In the genomic region with DNA sequence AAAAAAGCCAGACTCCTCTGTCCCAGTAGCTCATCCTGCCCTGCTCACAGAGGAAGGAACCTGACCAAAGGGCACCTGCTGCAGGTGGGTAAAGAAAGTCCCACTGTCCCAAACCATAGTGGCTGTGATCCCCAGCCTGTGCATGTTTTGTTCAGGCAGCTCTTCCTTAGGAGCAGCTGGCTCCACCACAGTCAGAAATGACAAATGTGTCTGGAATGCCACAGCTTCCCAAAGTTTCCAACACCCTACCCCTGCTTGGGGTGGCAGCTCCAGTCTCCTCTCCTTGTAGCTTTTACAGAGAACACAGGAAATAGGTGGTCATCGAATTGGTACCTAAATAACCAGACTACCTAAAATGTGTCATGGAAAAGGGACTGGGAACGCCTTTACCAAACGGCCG, we compare ENCODE assay signal across 29 mouse cellular contexts. TPM values are rescaled to one million over a fixed set of nuclear protein-coding genes. Genes with fewer than 3 reads are reported as not detected.
A peak's percentile ranks its signal among the peaks of the same experiment; 100 is the strongest.
DNase-seq lines count a peak whose midpoint lies in the region; TF ChIP-seq lines count a peak whose summit lies in the region.
"Had no signal": no experiment of that assay in that cellular context is flagged by ENCODE, and none has a peak within 500 bp of the region (broad histone marks: within the 10 kb centered on the region; RNA-seq: fewer than 3 reads in every experiment).

No protein-coding gene starts in this region.

- no peak for TF ChIP-seq POLR2A in myocyte (IDR thresholded peaks at IDR 0.05; ENCODE audit: insufficient read length, low read depth)

- DNase-seq in heart, adult 11 months: peak; percentile 31
- no peak for DNase-seq in heart, postnatal 10 days
- DNase-seq in NIH3T3 (ENCODE audit: low read depth): peak; percentile 57
- no peak for DNase-seq in kidney, postnatal 25 days
- no peak for DNase-seq in B cell, adult 2 months
- DNase-seq in embryo, embryonic 9.5 days (ENCODE audit: extremely low spot score): no peak
- DNase-seq: adrenal gland, adult 2 months; adrenal gland, postnatal 10 days; adrenal gland, postnatal 25 days; cerebellum, adult 11 months; cerebellum, adult 18-20 months; cerebellum, adult 8-10 months; cerebellum, adult 9-11 months; cerebellum, postnatal 14 days; forebrain, postnatal 0 days had no signal

- intact Hi-C loops in heart, postnatal 10 days (cut with DNase I): no loop called here

- TF ChIP-seq CTCF in C2C12 (IDR thresholded peaks at IDR 0.05; ENCODE audit: control insufficient read depth, insufficient read depth, insufficient read length): no peak

- no peaks in the 10 kb centered on the region for H3K79me2 ChIP-seq in C2C12 (ENCODE audit: control insufficient read depth, insufficient read depth)
- no peaks in the 10 kb centered on the region for H3K79me2 ChIP-seq in myocyte (ENCODE audit: control insufficient read depth, insufficient read depth)

- no peak overlapping the region for H3ac ChIP-seq in C2C12 (ENCODE audit: control insufficient read depth, insufficient read length, low read depth)
- H3ac ChIP-seq in myocyte (ENCODE audit: control insufficient read depth, insufficient read length): no peak overlapping the region

- H3K36me3 ChIP-seq in C2C12 (ENCODE audit: control insufficient read depth, insufficient read depth): peaks cover 5% of the 10 kb centered on the region
- no peaks in the 10 kb centered on the region for H3K36me3 ChIP-seq in myocyte (ENCODE audit: control insufficient read depth, insufficient read depth)
- H3K36me3 ChIP-seq: embryonic facial prominence, embryonic 15.5 days; forebrain, embryonic 15.5 days had no signal

- no peaks in the 10 kb centered on the region for H3K79me3 ChIP-seq in C2C12 (ENCODE audit: low read depth)

- H3K4me3 ChIP-seq in C2C12 (ENCODE audit: insufficient read depth, poor library complexity, severe bottlenecking) (no peak overlapping the region), myocyte (no peak overlapping the region)
- H3K4me3 ChIP-seq: embryonic facial prominence, embryonic 13.5 days; embryonic facial prominence, embryonic 15.5 days; forebrain, embryonic 13.5 days; forebrain, embryonic 15.5 days had no signal

- H3K27me3 ChIP-seq in C2C12 (ENCODE audit: control insufficient read depth, insufficient read depth, insufficient read length): no peaks in the 10 kb centered on the region
- no peaks in the 10 kb centered on the region for H3K27me3 ChIP-seq in myocyte (ENCODE audit: control insufficient read depth, insufficient read depth, insufficient read length)
- H3K27me3 ChIP-seq: CH12.LX; embryonic facial prominence, embryonic 13.5 days; embryonic facial prominence, embryonic 15.5 days; forebrain, embryonic 13.5 days; forebrain, embryonic 15.5 days had no signal

- peak overlapping the region; percentile 13 for H3K4me2 ChIP-seq in myocyte (ENCODE audit: low read depth)
- H3K4me2 ChIP-seq: embryonic facial prominence, embryonic 13.5 days; embryonic facial prominence, embryonic 15.5 days; forebrain, embryonic 13.5 days; forebrain, embryonic 15.5 days had no signal

TF ChIP-seq in C2C12, 6 proteins besides CTCF, POLR2A, EP300 and RAD21:
- TF ChIP-seq MYOD1 (IDR thresholded peaks at IDR 0.05; ENCODE audit: control insufficient read depth, insufficient read length, low read depth) (peak; percentile 66), FOSL1 (IDR thresholded peaks at IDR 0.05; ENCODE audit: insufficient read depth, low read length, poor library complexity, severe bottlenecking) (no peak)

TF ChIP-seq in myocyte, 11 proteins besides CTCF, POLR2A, EP300 and RAD21:
- peak; percentile 8 to 87 (median 53) for TF ChIP-seq MYOG (IDR thresholded peaks at IDR 0.05; ENCODE audit: control insufficient read depth in 1 of 3, insufficient read depth in 1 of 3, insufficient read length in 2 of 3, low read depth in 2 of 3)
- TF ChIP-seq SRF (IDR thresholded peaks at IDR 0.05; ENCODE audit: control insufficient read depth, insufficient read length, low read depth): no peak
- TF ChIP-seq TCF12 (IDR thresholded peaks at IDR 0.05; ENCODE audit: insufficient read depth, poor library complexity, severe bottlenecking): peak; percentile 26
- peak in 2 of 3 experiments; percentile 57 to 79 for TF ChIP-seq MYOD1 (IDR thresholded peaks at IDR 0.05; ENCODE audit: control insufficient read depth in 1 of 3, insufficient read length in 2 of 3, low read depth in 2 of 3)

RNA-seq across cellular contexts. Expression of gene Gm10972, which starts 18.6 kb away (rescaled TPM):
- not detected for total RNA-seq in heart, postnatal 10 days (2021)
- polyA plus RNA-seq in C2C12 (2012; fragmentation: generic; extraction: Trizol): not detected
- not detected for polyA plus RNA-seq in myocyte (2012; fragmentation: generic; extraction: Trizol)
- total RNA-seq: adrenal gland, adult 2 months; adrenal gland, postnatal 10 days; adrenal gland, postnatal 25 days; adrenal gland, postnatal 4 days; CH12.LX; forebrain, postnatal 0 days; G1E had no signal
- polyA plus RNA-seq: adrenal gland, adult 2 months; brain, embryonic 14.5 days; CD4-positive, CD25-positive, alpha-beta regulatory T cell, adult 4 months; cortical plate, adult 2 months; embryonic facial prominence, embryonic 11.5 days; embryonic facial prominence, embryonic 13.5 days; embryonic facial prominence, embryonic 15.5 days; forebrain, embryonic 11.5 days; forebrain, embryonic 13.5 days; forebrain, embryonic 15.5 days; forebrain, postnatal 0 days; G1E had no signal

RNA-seq across cellular contexts. Expression of gene Tuft1, which starts 34.4 kb away (rescaled TPM):
- 1 to 10 TPM; 3.2 to 3.3 TPM for total RNA-seq in heart, postnatal 10 days (2021)
- polyA plus RNA-seq in C2C12 (2012; fragmentation: generic; extraction: Trizol) (2.8 TPM), myocyte (2012; fragmentation: generic; extraction: Trizol) (3.5 TPM)

RNA-seq across cellular contexts. Expression of gene Snx27, which starts 41.8 kb away (rescaled TPM):
- 10 to 100 TPM; 26.8 to 32.7 TPM for total RNA-seq in heart, postnatal 10 days (2021)
- polyA plus RNA-seq in C2C12 (2012; fragmentation: generic; extraction: Trizol) (14.9 TPM), myocyte (2012; fragmentation: generic; extraction: Trizol) (17.4 TPM)

Comparison
In these comparisons a context has a peak if more than half of its experiments do, and no peak if none do; other contexts are left out.
1. DNase-seq: peak in heart, adult 11 months (single experiment) and NIH3T3 (single experiment); none in heart, postnatal 10 days (0 of 2), kidney, postnatal 25 days (0 of 2), B cell, adult 2 months (0 of 2) and embryo, embryonic 9.5 days (single experiment).